Mouse (Mus musculus): ENCODE results near the gene Taf5l.
"Not testable (repeated sequence)": the region's sequence is repeated elsewhere in the genome, so short reads cannot be mapped to it uniquely, and the experiment has no call there.

Gene Taf5l

GRCm38 (mm10) chr8:124011989-124012586, 9.1 kb downstream of the Taf5l start:
- no peak for DNase-seq

GRCm38 (mm10) chr8:124011580-124011979, 9.6 kb downstream of the Taf5l start:
- no peak for DNase-seq

GRCm38 (mm10) chr8:124007829-124008228, 13.4 kb downstream of the Taf5l start:
- DNase-seq, result no peak

GRCm38 (mm10) chr8:124002546-124003108, 18.6 kb downstream of the Taf5l start:
- DNase-seq, result no peak

- no peak for DNase-seq
Measured at GRCm38 (mm10) chr8:123999568-123999967, 21.6 kb downstream of the Taf5l start.

GRCm38 (mm10) chr8:123993997-123994396, 27.2 kb downstream of the Taf5l start:
- no peak for DNase-seq

GRCm38 (mm10) chr8:123993597-123993996, 27.6 kb downstream of the Taf5l start:
- DNase-seq, result no peak

GRCm38 (mm10) chr8:123992587-123992986, 28.6 kb downstream of the Taf5l start:
- peak; percentile 20 to 31 for DNase-seq

- DNase-seq, result no peak
Measured at GRCm38 (mm10) chr8:123990277-123991049, 30.7 kb downstream of the Taf5l start.

GRCm38 (mm10) chr8:123989128-123989527, 32.1 kb downstream of the Taf5l start:
- no peak for DNase-seq

- DNase-seq, result no peak
Measured at GRCm38 (mm10) chr8:123988605-123989038, 32.6 kb downstream of the Taf5l start.

- DNase-seq, result peak; percentile 73 to 81
Measured at GRCm38 (mm10) chr8:123982826-123983400, 38.3 kb downstream of the Taf5l start, which contains the start of gene Abcb10. Abcb10 (minus strand) TSS chr8:123983122.

GRCm38 (mm10) chr8:123982291-123982793, 38.9 kb downstream of the Taf5l start:
- DNase-seq, result no peak

- DNase-seq, result no peak
Measured at GRCm38 (mm10) chr8:123981674-123982073, 39.5 kb downstream of the Taf5l start.

- DNase-seq, result no peak
Measured at GRCm38 (mm10) chr8:123980239-123980638, 41.0 kb downstream of the Taf5l start.

GRCm38 (mm10) chr8:123978926-123979325, 42.3 kb downstream of the Taf5l start:
- no peak for DNase-seq

- no peak for DNase-seq
Measured at GRCm38 (mm10) chr8:123978166-123978838, 42.9 kb downstream of the Taf5l start.

- no peak for DNase-seq
Measured at GRCm38 (mm10) chr8:123977499-123977898, 43.7 kb downstream of the Taf5l start.

GRCm38 (mm10) chr8:123973495-123973894, 47.7 kb downstream of the Taf5l start:
- no peak for DNase-seq

- DNase-seq, result peak in 1 of 2 experiments; percentile 14
Measured at GRCm38 (mm10) chr8:123966896-123967295, 54.3 kb downstream of the Taf5l start.

GRCm38 (mm10) chr8:123961371-123961770, 59.8 kb downstream of the Taf5l start:
- DNase-seq, result no peak

- DNase-seq, result not testable (repeated sequence)
Measured at GRCm38 (mm10) chr8:123960556-123960955, 60.6 kb downstream of the Taf5l start.

- no peak for DNase-seq
Measured at GRCm38 (mm10) chr8:123960056-123960455, 61.1 kb downstream of the Taf5l start.

Measured in B cell, adult 2 months (primary cell).